ENCODE assay signal across 21 mouse cellular contexts in genomic region chr11:75954896-75955295, GRCm38 (mm10). TPM values are rescaled to one million over a fixed set of nuclear protein-coding genes. Genes with fewer than 3 reads are reported as not detected.
DNase-seq lines count a peak whose midpoint lies in the region; ATAC-seq and TF ChIP-seq lines count a peak whose summit lies in the region.
"Had no signal": no experiment of that assay in that cellular context is flagged by ENCODE, and none has a peak within 500 bp of the region (broad histone marks: within the 10 kb centered on the region; RNA-seq: fewer than 3 reads in every experiment).

No protein-coding gene starts in this region.

- H3K9me3 ChIP-seq in embryonic facial prominence, embryonic 13.5 days: no peaks in the 10 kb centered on the region
- H3K9me3 ChIP-seq in embryonic facial prominence, embryonic 10.5 days: no peaks in the 10 kb centered on the region
- no peaks in the 10 kb centered on the region for H3K9me3 ChIP-seq in midbrain, postnatal 0 days (ENCODE audit: low read length)
- H3K9me3 ChIP-seq: forebrain, embryonic 13.5 days; forebrain, embryonic 15.5 days; G1E had no signal

- H3K27ac ChIP-seq in embryonic facial prominence, embryonic 13.5 days: 0 out of 2 replicates have a peak overlapping the region, but pooled peaks have one; percentile 22
- no peak overlapping the region for H3K27ac ChIP-seq in embryonic facial prominence, embryonic 10.5 days (replicated peaks)
- H3K27ac ChIP-seq in midbrain, postnatal 0 days (ENCODE audit: low read depth, low read length): no peak overlapping the region
- H3K27ac ChIP-seq: forebrain, embryonic 13.5 days; forebrain, embryonic 15.5 days had no signal

- no peak overlapping the region for H3K4me3 ChIP-seq in embryonic facial prominence, embryonic 13.5 days
- no peak overlapping the region for H3K4me3 ChIP-seq in embryonic facial prominence, embryonic 10.5 days
- H3K4me3 ChIP-seq in midbrain, postnatal 0 days (ENCODE audit: low read depth, low read length): no peak overlapping the region
- H3K4me3 ChIP-seq: forebrain, embryonic 13.5 days; forebrain, embryonic 15.5 days had no signal

- no peaks in the 10 kb centered on the region for H3K27me3 ChIP-seq in embryonic facial prominence, embryonic 13.5 days
- no peaks in the 10 kb centered on the region for H3K27me3 ChIP-seq in embryonic facial prominence, embryonic 10.5 days (replicated peaks; ENCODE audit: low read depth, poor library complexity, severe bottlenecking)
- no peaks in the 10 kb centered on the region for H3K27me3 ChIP-seq in midbrain, postnatal 0 days (ENCODE audit: insufficient read depth, low read length)
- H3K27me3 ChIP-seq: forebrain, embryonic 13.5 days; forebrain, embryonic 15.5 days; Patski had no signal

- 84% methylated on average over 9 of the region's 9 CpGs for WGBS in embryonic facial prominence, embryonic 13.5 days
- WGBS in embryonic facial prominence, embryonic 10.5 days: 87% methylated on average over 9 of the region's 9 CpGs
- 90% methylated on average over 9 of the region's 9 CpGs for WGBS in midbrain, postnatal 0 days

- no peak overlapping the region for H3K4me2 ChIP-seq in embryonic facial prominence, embryonic 13.5 days
- H3K4me2 ChIP-seq in midbrain, postnatal 0 days (ENCODE audit: low read depth, low read length, poor library complexity, severe bottlenecking): no peak overlapping the region
- H3K4me2 ChIP-seq: forebrain, embryonic 13.5 days; forebrain, embryonic 15.5 days had no signal

- H3K36me3 ChIP-seq in embryonic facial prominence, embryonic 13.5 days: no peaks in the 10 kb centered on the region
- no peaks in the 10 kb centered on the region for H3K36me3 ChIP-seq in embryonic facial prominence, embryonic 10.5 days (replicated peaks)
- no peaks in the 10 kb centered on the region for H3K36me3 ChIP-seq in midbrain, postnatal 0 days (ENCODE audit: insufficient read depth, low read length)
- H3K36me3 ChIP-seq: forebrain, embryonic 15.5 days; G1E had no signal

- no peak for ATAC-seq in embryonic facial prominence, embryonic 13.5 days (ENCODE audit: insufficient number of reproducible peaks, insufficient read depth, low FRiP score, low TSS enrichment, low read depth)
- no peak for ATAC-seq in midbrain, postnatal 0 days (ENCODE audit: low FRiP score)
- ATAC-seq: forebrain, embryonic 13.5 days; forebrain, embryonic 15.5 days; forebrain, postnatal 0 days; Patski had no signal

- DNase-seq in adrenal gland, adult 2 months: peak; percentile 78
- DNase-seq in adrenal gland, postnatal 25 days: no peak
- DNase-seq in embryonic facial prominence, embryonic 10.5 days (ENCODE audit: low spot score): no peak
- peak; percentile 35 for DNase-seq in adrenal gland, postnatal 10 days
- peak; percentile 47 to 58 for DNase-seq in adrenal gland, postnatal 36 days
- no peak for DNase-seq in midbrain, postnatal 0 days (ENCODE audit: low spot score)
- DNase-seq in urinary bladder, adult 2 months (ENCODE audit: low spot score): no peak
- DNase-seq: cerebellum, adult 11-12 months; cerebellum, adult 2 months; cerebellum, adult 9-10 months; cerebellum, postnatal 10 days; cerebellum, postnatal 25 days; forebrain, postnatal 0 days had no signal

- H3K4me1 ChIP-seq in embryonic facial prominence, embryonic 13.5 days: peaks cover 6% of the 10 kb centered on the region
- 0 out of 2 replicates have a peak, but pooled peaks cover 3% of the 10 kb centered on the region for H3K4me1 ChIP-seq in embryonic facial prominence, embryonic 10.5 days
- no peaks in the 10 kb centered on the region for H3K4me1 ChIP-seq in midbrain, postnatal 0 days (ENCODE audit: insufficient read depth, low read length)
- H3K4me1 ChIP-seq: forebrain, embryonic 13.5 days; forebrain, embryonic 15.5 days had no signal

- no peak for TF ChIP-seq CTCF in midbrain, postnatal 0 days (IDR thresholded peaks at IDR 0.05)

- H3K9ac ChIP-seq in embryonic facial prominence, embryonic 13.5 days: no peak overlapping the region
- no peak overlapping the region for H3K9ac ChIP-seq in midbrain, postnatal 0 days (replicated peaks; ENCODE audit: low read length, poor library complexity, severe bottlenecking)
- H3K9ac ChIP-seq: forebrain, embryonic 13.5 days; forebrain, embryonic 15.5 days; forebrain, postnatal 0 days had no signal

RNA-seq across cellular contexts. Expression of gene Rph3al, which starts 16.7 kb away (rescaled TPM):
- 10 to 100 TPM; 16.6 to 18.0 TPM for total RNA-seq in adrenal gland, adult 2 months (2021)
- polyA plus RNA-seq in adrenal gland, adult 2 months (2012; rRNA removed): 19.6 and 20.4 TPM in 2 replicates
- 17.2 and 19.4 TPM in 2 replicates for total RNA-seq in adrenal gland, postnatal 25 days (2021)
- 2.6 and 3.2 TPM in 2 replicates for polyA plus RNA-seq in embryonic facial prominence, embryonic 13.5 days (2015; fragmentation: Nextera tagmentation; extraction: Ambion mirVana)
- 2.2 and 3.5 TPM in 2 replicates for polyA plus RNA-seq in embryonic facial prominence, embryonic 10.5 days (2016; fragmentation: Nextera tagmentation; extraction: Ambion mirVana)
- total RNA-seq in adrenal gland, postnatal 10 days (2021): 10 to 100 TPM; 11.2 to 12.2 TPM
- 10 to 100 TPM; 14.5 to 14.8 TPM for total RNA-seq in adrenal gland, postnatal 36 days (2021)
- total RNA-seq in midbrain, postnatal 0 days (2014; rRNA removed): 3.4 and 4.0 TPM in 2 replicates
- 3.0 and 3.1 TPM in 2 replicates for polyA plus RNA-seq in midbrain, postnatal 0 days (2015; fragmentation: Nextera tagmentation; extraction: Ambion mirVana)
- polyA plus RNA-seq in urinary bladder, adult 2 months (2012; rRNA removed): 2.8 TPM in 2 replicates
- total RNA-seq: G1E had no signal
- polyA plus RNA-seq: G1E had no signal

RNA-seq across cellular contexts. Expression of gene 1700016K19Rik, which starts 44.8 kb away (rescaled TPM):
- not detected for total RNA-seq in adrenal gland, adult 2 months (2021)
- polyA plus RNA-seq in adrenal gland, adult 2 months (2012; rRNA removed): not detected in 2 replicates
- total RNA-seq in adrenal gland, postnatal 25 days (2021): not detected in 2 replicates
- polyA plus RNA-seq in embryonic facial prominence, embryonic 13.5 days (2015; fragmentation: Nextera tagmentation; extraction: Ambion mirVana): 0.76 and 0.88 TPM in 2 replicates
- 0.65 and 0.99 TPM in 2 replicates for polyA plus RNA-seq in embryonic facial prominence, embryonic 10.5 days (2016; fragmentation: Nextera tagmentation; extraction: Ambion mirVana)
- total RNA-seq in adrenal gland, postnatal 10 days (2021): not detected
- total RNA-seq in adrenal gland, postnatal 36 days (2021): not detected
- total RNA-seq in midbrain, postnatal 0 days (2014; rRNA removed): 5.5 and 11.3 TPM in 2 replicates
- polyA plus RNA-seq in midbrain, postnatal 0 days (2015; fragmentation: Nextera tagmentation; extraction: Ambion mirVana): 8.6 and 8.8 TPM in 2 replicates
- 0.59 and 0.81 TPM in 2 replicates for polyA plus RNA-seq in urinary bladder, adult 2 months (2012; rRNA removed)
- total RNA-seq: gastrocnemius, adult 18-20 months; gastrocnemius, adult 8-10 months had no signal
- polyA plus RNA-seq: C2C12, G1E had no signal

Comparison
In these comparisons a context has a peak if more than half of its experiments do, and no peak if none do; other contexts are left out.
1. DNase-seq: peak in adrenal gland, adult 2 months (single experiment), adrenal gland, postnatal 10 days (single experiment) and adrenal gland, postnatal 36 days (2 of 2); none in adrenal gland, postnatal 25 days (single experiment), embryonic facial prominence, embryonic 10.5 days (single experiment), midbrain, postnatal 0 days (single experiment) and urinary bladder, adult 2 months (single experiment).